Mouse (Mus musculus): Measurements from ENCODE around the gene Trio.
"Not testable (repeated sequence)": the region's sequence is repeated elsewhere in the genome, so short reads cannot be mapped to it uniquely, and the experiment has no call there.

The Trio gene

DNA sequence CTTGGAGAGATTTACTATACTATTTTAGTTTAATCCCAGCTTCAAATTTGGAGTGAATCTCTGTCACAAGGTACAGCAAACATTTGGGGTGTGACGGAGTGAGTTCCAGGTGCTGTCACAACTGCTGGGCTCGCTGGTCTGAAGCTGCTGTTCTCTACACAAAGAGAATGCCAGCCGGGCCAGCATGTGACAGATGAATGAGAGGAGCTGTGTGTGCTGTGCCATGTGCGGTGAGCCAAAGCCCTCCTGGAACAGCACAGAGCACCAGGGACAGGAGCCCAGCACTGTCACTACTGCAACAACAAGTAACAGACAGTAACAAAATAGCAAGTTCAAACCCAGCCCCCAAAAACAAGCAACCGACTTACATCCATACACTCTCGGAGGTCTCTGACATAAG is 194.0 kb downstream of the Trio start:
- no peak for DNase-seq (ENCODE audit: low spot score)

DNA sequence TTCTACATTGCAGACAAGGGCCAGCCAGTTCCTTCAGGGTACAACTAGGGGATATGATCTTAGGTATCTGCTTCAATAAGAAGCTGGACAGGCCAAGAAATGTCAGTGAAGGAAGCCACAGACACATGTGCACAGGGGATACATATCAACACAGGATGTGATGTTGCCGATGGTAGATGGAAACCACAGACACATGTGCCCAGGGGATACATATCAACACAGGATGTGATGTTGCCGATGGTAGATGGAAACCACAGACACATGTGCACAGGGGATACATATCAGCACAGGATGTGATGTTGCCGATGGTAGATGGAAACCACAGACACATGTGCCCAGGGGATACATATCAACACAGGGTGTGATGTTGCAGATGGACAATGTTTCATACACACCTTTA is 197.8 kb downstream of the Trio start:
- DNase-seq (ENCODE audit: low spot score): not testable (repeated sequence)

DNA sequence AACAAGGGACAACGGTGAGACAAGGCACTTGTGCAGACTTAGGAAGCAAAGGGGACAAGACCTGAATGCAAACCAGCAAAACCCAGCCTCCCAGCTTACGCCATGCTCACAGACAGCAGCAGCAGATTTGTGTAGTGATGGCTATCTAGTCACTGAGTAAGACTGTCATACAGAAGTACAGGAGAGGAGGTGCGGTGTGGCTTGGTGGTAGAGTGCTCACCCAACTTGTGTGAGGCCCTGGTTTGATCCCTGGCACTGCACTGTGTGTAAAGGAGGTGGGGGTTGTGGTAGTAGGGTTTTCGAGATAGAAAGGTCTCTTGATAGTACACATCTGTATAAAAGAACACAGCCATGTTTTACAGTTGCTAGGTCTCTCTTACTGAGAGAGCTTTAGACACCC is 198.8 kb downstream of the Trio start:
- no peak for DNase-seq (ENCODE audit: low spot score)

DNA sequence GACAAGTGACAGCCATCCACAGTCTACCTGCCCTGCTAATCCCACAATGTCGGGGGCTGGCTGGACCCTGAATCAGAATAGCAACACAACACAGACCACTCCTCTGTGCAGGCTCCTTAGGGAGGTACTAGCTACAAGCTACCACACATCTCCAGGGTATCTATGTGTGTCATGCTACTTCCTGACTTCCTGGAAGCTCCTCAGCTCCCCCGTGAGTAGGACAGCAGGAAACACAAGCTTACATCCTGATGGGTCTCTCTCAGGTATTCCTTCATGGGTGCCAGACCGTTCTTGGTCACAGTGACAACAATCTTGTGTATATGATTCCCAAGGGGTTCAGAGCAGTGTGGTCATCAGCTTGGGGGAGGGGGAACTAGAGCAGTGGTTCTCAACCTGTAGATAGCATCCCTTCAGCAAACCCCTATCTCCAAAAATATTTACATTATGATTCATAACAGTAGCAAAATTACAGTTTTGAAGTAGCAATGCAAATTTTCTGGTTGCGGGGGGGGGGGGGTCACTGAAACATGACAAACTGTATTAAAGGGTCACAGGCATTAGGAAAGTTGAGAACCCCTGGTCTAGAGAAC is 199.5 kb downstream of the Trio start:
- no peak for DNase-seq (ENCODE audit: low spot score)

DNA sequence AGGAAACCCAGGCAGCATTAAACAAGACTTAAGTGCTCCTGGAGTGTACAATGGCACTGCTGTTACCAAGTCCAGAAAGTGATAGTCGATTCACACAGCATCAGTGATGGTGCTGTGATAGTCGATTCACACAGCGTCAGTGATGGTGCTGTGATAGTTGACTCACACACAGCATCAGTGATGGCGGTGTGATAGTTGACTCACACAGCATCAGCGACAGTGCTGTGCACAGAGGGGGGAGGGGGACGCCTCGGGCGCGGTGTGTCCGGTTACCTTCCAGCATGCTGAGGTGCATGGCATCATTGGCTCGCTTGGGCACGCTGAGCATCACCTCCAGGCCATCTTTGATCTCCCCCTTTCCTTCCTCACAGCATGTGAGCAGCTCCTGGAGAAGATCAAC is 200.3 kb downstream of the Trio start:
- no peak for DNase-seq (ENCODE audit: low spot score)

DNA sequence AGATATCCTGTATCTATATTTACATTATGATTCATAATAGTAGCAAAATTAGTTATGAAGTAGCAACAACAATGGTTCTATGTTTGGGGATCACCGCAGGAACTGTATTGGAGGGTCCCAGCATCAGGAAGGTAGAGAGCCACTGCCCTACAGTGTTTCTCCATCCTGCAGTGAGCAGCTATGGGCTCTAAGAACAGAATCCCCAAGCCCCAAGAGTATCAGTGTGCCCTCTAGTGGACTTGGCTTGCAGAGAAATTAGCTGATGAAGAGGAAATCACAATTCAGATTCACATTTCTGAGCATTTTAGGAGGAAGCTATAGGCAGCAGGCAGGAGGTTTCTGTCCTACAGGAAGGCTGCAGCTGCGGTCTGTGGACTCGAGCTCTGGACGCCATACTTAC is 202.1 kb downstream of the Trio start:
- peak; percentile 52 for DNase-seq (ENCODE audit: low spot score)

DNA sequence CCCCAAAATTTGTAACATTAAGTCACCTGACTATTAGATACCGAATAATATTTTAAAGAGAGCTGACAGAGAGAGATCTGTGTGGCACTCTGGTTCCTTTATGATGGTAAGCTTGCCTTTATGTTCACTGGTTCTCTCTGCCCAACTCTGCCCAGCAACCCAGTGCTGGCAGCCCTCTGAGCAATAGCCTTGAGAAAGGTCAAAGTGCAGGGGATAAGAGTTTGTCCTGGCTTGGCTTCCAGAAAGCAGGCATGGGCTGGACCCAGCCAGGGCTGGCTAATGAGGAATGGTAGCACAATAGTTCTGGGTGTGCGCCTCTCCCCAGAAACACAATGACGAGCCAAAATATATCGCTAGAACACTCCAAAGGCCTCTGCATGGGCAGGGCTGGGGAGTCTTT is 203.2 kb downstream of the Trio start:
- no peak for DNase-seq (ENCODE audit: low spot score)

DNA sequence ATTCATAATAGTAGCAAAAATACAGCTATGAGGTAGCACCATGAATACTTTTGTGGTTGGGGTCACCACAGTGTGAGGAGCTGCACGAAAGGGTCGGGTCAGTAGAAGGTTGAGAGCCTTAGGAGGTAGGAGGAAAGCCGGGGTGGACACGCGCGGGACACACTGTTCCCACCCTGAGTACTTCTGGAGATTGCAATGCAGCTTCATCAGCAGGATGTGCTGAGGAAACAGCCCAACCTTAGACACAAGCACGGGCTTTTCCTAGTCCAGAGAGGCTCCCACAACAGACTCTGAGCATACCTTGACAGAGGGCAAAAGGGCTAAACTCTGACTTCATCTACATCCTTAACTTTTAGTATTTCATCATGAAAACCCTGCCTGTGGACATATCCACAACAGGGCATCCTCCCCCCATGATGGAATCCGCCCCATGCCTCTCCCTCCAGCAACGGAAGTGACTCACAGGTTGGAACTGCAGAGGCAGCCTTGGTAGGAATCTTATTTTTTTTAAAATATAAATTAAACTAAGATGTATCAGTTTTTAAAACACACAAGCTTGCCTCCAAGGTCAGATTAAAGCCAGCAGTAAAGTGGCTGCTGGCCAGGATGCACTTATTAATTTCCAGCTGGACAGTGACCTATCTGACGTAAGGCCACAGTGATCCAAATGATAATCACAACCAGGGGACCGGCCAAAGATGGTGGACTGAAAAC is 203.8 kb downstream of the Trio start:
- DNase-seq (ENCODE audit: low spot score): no peak

DNA sequence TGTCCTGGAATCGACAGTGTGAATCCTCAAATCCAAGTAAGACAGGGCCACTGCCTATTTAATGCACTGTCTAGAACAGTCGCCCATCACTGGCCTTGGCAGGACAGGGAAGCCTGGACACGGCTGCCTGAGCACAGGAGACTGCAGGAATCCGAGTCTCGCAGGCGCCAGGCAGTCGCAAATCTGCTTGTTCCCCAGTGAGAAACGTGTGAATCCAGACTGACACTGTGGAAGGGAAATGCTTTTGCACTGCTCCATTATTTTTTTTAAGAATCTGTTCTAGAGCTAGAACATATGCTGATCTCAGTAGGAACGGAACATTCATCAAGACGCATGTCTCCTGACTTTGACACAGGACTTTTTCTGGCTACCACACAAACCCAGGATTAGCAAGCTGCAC is 208.6 kb downstream of the Trio start:
- DNase-seq (ENCODE audit: low spot score): no peak

DNA sequence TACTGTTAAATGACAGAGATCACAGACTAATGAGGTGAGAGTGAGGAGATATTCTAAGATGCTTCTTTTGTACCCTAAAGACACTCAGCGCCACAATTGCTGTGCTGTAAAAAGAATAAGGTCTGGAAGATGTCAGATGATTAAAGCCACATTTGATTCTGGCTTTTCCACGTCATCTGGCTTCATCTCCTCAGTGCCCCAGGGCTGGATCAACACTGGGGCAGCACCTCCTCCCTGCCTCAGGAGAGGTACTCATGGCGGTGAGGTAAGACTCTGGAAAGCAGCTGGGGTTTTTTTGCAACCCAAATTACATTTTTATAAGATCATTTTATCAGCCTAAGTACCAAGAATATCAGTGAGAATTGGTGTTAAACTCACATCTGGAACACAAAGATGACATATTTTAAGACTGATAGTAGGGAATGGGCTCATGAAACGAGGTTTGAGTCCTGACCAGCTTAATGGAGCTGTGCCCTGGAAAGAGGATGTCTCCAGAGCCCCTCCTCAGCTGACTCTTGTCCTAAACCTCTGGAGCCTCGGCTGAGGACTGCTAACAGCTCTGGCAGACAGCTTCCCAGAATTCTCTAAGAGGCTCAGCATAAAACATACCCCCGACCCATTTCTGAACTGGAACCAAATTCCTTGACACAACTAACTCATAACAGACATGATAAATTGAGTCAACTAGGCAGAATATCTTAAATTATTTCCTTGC is 210.8 kb downstream of the Trio start:
- no peak for DNase-seq (ENCODE audit: low spot score)

DNA sequence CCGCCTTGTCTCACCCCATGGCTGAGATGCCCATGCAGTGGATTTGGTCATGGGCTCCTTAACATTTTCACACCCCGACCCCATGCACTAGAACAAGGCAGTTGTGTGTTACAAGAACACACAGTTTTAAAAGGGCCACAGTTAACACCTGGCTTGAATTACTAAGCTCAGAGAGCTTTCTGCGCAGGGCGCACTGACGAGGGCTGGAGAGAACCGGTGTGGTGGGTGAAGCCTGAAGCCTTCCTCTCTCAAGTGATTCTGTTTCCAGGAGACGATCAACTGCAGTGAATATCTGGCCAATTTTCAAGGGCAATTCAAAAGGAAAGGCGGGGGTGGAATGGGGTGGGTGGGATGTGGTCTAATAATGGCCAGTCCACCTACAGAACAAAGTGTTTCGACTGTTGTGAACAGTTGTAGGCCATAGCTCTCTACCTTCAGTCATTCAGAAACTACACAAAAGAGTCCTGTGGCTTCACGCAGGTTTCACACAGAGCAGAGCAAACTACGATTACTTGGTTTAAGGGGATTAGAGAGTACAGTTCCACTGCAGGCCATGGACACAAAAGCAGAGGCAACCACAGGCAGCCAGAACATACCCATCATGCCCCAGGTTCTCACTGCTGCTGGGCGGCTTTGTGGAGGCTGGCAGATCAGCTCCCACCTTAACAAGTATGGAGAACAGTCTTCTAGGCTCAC is 214.7 kb downstream of the Trio start:
- peak; percentile 45 for DNase-seq (ENCODE audit: low spot score)

DNA sequence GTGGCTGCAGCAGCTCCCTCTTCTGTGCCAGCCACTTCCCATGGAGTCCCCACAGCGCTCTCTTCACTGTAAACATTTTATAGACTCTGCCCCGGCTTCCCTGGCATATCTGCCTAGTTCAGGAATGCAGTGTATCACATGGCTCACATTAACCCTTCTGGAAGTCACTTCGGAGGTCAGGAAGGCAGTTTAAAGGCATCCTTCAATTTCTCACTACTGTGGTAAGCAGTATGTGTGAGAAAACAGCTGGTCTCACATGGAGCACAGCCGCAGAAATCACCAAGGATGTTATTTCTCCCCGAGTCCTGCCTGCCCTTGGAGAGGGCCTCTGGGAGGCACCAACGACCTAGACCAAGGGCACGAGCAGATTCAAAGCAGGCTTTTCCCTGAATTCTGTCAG is 215.4 kb downstream of the Trio start:
- DNase-seq (ENCODE audit: low spot score): peak; percentile 63

DNA sequence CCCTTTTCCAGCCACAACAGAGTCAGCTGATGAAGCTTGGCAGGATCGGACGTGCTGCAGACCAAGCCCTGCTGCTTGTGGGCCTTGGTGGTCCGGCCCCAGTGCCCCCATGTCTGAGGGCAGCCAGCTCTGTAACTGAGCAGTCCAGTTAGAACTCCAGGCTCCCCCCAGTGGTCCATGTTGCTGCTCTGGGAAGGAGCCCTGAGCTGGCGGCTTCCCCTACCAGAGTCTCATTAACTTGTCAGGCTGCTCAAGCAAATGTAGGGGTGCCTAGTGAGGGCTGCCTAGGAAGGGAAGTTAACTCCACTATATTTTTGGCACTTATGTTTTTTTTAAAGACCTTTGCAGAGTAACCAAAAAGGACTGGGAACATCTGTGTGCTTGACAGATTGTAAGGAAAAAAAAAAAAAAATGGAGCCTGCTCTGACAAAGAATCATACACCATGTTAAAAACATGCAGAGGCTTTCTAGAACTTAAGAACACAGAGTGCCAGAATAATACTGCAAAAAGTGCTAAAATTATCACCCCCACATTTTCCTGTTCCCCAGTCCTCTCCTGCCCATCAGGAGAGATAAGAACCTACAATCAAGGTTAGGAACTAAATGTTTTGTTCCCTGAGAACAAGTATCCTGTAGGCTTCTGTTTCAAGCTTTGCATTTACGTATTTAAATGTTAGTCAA is 216.9 kb downstream of the Trio start:
- peak; percentile 61 for DNase-seq (ENCODE audit: low spot score)

DNA sequence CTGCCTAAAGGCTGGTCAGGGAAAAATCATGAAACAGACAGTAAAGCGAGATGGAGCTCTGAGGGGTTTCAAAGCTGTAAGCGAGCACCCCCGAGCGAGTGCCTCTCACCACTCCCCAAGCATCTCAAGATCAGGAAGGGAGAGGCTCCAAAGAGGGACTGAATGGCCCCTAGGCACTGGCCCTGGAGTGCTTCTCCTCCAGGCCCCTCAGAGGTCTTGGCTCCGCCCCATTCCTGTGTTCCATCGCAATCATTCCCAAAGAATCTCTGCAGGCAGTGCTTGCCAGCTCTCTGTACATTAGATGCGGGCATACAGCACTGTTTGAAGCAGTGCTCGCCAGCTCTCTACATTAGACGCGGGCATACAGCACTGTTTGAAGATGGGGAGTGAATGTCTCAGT is 219.4 kb downstream of the Trio start:
- no peak for DNase-seq (ENCODE audit: low spot score)

DNA sequence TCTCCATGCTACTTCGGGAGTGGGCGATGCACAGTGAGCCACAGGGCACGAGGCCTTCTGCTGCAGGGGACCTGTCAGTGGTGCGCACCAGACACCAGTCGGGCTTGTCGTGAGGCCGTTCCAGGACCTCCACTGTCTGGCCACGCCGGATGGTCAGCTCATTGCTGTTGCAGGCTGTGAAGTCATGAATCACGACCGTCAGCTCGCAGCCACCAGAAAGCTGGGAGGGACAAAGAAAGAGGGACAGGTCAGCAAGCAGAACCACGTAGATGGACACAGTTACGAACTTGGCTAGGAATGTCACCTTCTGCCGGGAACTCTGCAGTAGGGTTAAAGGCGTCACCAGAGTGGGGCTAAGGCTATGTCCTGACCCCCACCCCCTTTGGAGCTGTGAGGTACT is 220.0 kb downstream of the Trio start:
- DNase-seq (ENCODE audit: low spot score): no peak

DNA sequence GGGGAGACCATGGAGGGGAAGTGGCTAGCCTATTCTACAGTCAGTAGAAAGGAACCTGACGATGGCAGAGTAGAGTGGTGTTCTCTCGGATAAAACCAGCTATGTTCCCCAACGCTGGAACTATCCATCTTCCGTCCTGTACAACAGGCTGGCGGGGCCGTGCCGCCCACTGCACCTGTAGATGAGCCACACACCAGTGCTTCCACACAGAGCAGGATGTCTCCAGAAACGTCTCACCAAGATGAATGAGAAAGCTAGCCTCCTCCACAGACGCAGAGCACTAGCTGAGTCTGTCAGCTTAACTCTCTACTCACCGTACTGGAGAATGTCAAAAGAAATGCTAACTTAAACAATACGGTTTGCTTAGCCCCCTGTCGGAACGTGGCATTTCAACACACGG is 221.2 kb downstream of the Trio start:
- no peak for DNase-seq (ENCODE audit: low spot score)

DNA sequence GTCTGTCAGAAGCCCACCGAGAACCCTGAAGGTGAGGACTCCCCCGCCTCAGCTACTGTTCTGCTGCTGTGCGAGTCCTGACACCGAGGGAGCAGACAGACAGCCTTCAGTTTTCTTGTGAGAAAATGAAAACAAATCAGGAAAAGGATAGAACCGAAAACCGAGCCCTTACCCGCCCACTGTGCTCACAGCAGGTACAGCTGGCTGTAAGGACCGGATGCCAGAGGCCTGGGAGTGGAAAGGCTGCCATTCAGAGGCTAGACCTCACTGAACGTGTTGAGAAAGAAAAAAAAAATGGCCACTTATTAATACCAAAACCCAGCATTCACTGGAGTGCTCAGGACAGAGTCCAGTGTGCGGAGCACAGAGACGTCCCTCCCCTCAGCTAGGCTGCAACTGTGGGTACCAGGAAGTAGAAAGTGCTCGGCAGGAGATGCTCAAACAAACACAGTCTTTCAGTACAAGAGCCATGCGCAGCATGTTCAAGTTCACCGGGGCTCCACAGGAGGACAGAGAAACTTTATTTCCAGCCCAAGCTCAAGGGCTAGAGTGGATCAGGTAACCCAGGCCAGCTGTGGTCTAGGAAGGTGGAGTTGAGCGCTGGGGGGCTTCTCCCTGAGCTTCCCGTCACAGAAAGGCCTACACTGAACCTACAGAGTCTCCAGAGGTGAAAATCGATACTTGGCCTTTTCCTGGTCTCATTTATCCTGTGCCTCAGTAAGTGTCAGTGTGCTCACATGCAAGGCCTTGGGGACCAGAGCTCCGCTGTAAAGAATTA is 221.9 kb downstream of the Trio start:
- DNase-seq (ENCODE audit: low spot score): no peak

DNA sequence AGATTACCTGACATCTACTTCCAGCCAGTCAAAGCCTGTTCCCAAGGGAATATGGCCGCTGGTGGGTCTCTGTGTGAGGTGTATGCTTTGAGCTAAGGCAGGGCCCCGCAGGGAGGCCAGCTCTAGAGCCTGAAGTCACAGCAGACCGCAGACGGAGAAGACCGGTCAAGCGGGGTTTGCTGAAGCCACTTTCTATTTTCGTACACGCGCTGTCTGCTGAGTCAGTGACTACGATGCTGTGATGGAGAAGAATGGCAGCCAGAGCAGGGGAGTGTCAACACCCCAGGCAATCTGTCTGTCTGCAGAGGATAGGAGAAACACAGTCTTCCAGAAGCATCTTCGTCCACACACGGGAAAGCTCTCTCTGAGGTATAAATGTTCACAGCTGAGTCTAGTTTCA is 223.4 kb downstream of the Trio start:
- DNase-seq (ENCODE audit: low spot score): no peak

DNA sequence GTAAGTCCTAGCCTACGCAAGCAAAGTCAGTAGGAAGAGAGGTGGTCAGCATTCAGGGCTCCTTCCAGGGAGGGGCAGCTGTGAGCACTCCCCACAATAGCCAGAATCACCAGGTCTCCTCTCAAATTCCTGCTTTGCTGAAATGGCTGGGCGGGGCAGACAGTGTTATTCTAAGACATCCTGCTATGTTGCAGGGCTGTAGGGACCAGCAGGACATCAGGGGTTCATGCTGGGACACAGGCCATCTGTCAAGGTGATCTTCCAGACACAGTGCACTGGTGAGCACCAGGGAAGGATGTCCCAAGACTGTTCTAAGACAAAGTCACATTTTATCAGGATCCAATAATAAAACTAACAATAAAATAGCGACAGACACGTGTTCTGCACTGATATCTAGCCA is 224.5 kb downstream of the Trio start:
- DNase-seq (ENCODE audit: low spot score): no peak

DNA sequence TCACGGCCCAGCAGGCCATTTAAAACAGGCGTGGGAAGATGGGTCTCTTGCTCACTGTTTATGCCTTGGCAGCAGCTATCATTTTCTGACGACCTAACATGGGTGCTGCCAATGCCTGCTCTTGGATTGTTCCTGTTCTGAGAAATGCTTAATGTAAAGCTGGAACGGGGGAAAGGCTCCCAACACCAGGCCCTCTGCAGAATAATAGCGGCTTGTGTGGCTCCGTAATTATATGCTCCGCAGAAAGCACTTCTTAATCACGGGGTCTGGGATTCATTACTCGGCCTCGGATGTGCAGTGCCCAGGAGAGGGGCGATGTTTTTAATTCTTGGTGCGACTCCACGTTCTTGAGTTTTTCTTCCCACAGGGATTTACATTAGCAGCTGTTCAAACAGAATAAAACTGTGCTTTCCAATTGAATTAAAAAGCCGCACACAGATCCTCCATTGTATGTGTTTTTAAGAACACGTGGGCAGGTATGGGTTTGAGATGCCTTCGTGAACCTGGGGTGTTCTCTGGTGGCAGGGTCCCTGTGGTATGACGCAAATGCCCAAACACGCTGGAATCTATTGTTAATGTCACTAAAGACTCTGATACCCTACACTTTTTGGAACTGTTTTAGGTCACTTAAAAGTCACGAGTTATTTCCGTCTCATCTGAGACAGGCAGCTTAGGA is 228.0 kb downstream of the Trio start:
- no peak for DNase-seq (ENCODE audit: low spot score)

DNA sequence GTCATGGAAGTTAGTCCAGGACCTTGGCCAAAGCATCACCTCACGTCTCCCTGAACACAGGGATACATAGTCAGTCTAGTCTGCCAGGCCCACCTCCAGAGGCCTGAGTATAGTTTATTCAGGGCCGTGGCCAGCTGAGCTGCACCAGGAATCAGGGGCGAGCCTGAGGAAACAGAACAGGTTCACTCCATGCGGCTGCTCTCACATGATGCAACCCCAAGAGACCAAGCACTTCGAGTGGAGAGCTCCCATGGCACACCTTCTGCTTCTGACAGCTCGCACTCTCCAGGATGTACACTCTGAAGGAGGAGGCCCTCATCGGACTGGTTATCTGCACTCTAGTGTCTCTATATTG is 228.8 kb downstream of the Trio start:
- DNase-seq (ENCODE audit: low spot score): no peak

Data from embryo, embryonic 10 days (tissue).